Mouse (Mus musculus): Measurements from ENCODE around the gene Cntn5.

GRCm38 (mm10) chr9:9646276-9646675 lies 1258.3 kb downstream of the Cntn5 start:
- TF ChIP-seq POLR2A (IDR thresholded peaks at IDR 0.05; ENCODE audit: insufficient read length, low read depth) (no peak), POLR2AphosphoS2 (IDR thresholded peaks at IDR 0.05; ENCODE audit: insufficient read length, low read depth) (no peak), TCF12 (IDR thresholded peaks at IDR 0.05; ENCODE audit: insufficient read depth, poor library complexity, severe bottlenecking) (no peak), CEBPB (IDR thresholded peaks at IDR 0.05; ENCODE audit: insufficient read depth, poor library complexity, severe bottlenecking) (no peak), USF1 (IDR thresholded peaks at IDR 0.05; ENCODE audit: low read depth) (no peak)

All from myocyte (in vitro differentiated cells).